Mouse (Mus musculus): ENCODE data around the gene Lypd1. TPM values are rescaled to one million over a fixed set of nuclear protein-coding genes. Genes with fewer than 3 reads are reported as not detected.
A peak's percentile ranks its signal among the peaks of the same experiment; 100 is the strongest.

Gene Lypd1
- total and polyA plus RNA-seq, 2 experiments from 2014 or later, result 90.7 to 94.9 TPM

GRCm38 (mm10) chr1:125870056-125870455 is 42.8 kb downstream of the Lypd1 start:
- no peaks in the 10 kb centered on the region for H3K27me3 ChIP-seq (ENCODE audit: insufficient read depth, low read length)
- no peak for DNase-seq (ENCODE audit: low spot score)
- 22% methylated on average over 7 of the region's 7 CpGs for WGBS

GRCm38 (mm10) chr1:125858631-125859030 is 54.3 kb downstream of the Lypd1 start:
- H3K27me3 ChIP-seq (ENCODE audit: insufficient read depth, low read length), result no peaks in the 10 kb centered on the region
- H3K4me3 ChIP-seq (ENCODE audit: low read length), result no peak overlapping the region
- DNase-seq (ENCODE audit: low spot score) (no peak), ATAC-seq (no peak)
- H3K4me2 ChIP-seq (ENCODE audit: low read depth, low read length), result no peak overlapping the region
- no peak overlapping the region for H3K27ac ChIP-seq
- WGBS, result 62% methylated on average over 5 of the region's 5 CpGs
- no peaks in the 10 kb centered on the region for H3K9me3 ChIP-seq (ENCODE audit: low read length)
- H3K9ac ChIP-seq (replicated peaks; ENCODE audit: low read length), result no peak overlapping the region
- no peaks in the 10 kb centered on the region for H3K4me1 ChIP-seq (ENCODE audit: insufficient read depth, low read length)
- no peaks in the 10 kb centered on the region for H3K36me3 ChIP-seq (ENCODE audit: insufficient read depth, low read length)
- TF ChIP-seq CTCF (IDR thresholded peaks at IDR 0.05; ENCODE audit: low read depth), result no peak

More at GRCm38 (mm10) chr1:125870056-125870455, 42.8 kb downstream of the Lypd1 start:
- Histone ChIP-seq H3K36me3 (ENCODE audit: insufficient read depth, low read length) (no peaks in the 10 kb centered on the region), H3K4me1 (ENCODE audit: insufficient read depth, low read length) (no peaks in the 10 kb centered on the region), H3K4me2 (ENCODE audit: low read depth, low read length) (no peak overlapping the region), H3K9me3 (ENCODE audit: low read length) (no peaks in the 10 kb centered on the region), H3K4me3 (ENCODE audit: low read length) (no peak overlapping the region), H3K9ac (replicated peaks; ENCODE audit: low read length) (no peak overlapping the region), H3K27ac (no peak overlapping the region)
- no peak for TF ChIP-seq CTCF (IDR thresholded peaks at IDR 0.05; ENCODE audit: low read depth)
- ATAC-seq, result no peak

- Histone ChIP-seq H3K9ac (replicated peaks; ENCODE audit: low read length) (no peak overlapping the region), H3K27ac (no peak overlapping the region), H3K27me3 (ENCODE audit: insufficient read depth, low read length) (no peaks in the 10 kb centered on the region), H3K36me3 (ENCODE audit: insufficient read depth, low read length) (no peaks in the 10 kb centered on the region), H3K4me3 (ENCODE audit: low read length) (no peak overlapping the region), H3K4me2 (ENCODE audit: low read depth, low read length) (no peak overlapping the region), H3K9me3 (ENCODE audit: low read length) (no peaks in the 10 kb centered on the region), H3K4me1 (ENCODE audit: insufficient read depth, low read length) (no peaks in the 10 kb centered on the region)
- ATAC-seq (no peak), DNase-seq (ENCODE audit: low spot score) (peak; percentile 8)
- no peak for TF ChIP-seq CTCF (IDR thresholded peaks at IDR 0.05; ENCODE audit: low read depth)
- 15% methylated on average over 5 of the region's 5 CpGs for WGBS
Observed at GRCm38 (mm10) chr1:125854646-125855045, 58.3 kb downstream of the Lypd1 start.

- ATAC-seq, result peak; percentile 73
- no peaks in the 10 kb centered on the region for H3K27me3 ChIP-seq (ENCODE audit: insufficient read depth, low read length)
- H3K4me1 ChIP-seq (ENCODE audit: insufficient read depth, low read length), result 0 out of 2 replicates have a peak, but pooled peaks cover 3% of the 10 kb centered on the region
- no peak for TF ChIP-seq CTCF (IDR thresholded peaks at IDR 0.05; ENCODE audit: low read depth)
- no peak overlapping the region for H3K4me2 ChIP-seq (ENCODE audit: low read depth, low read length)
- peak overlapping the region; percentile 36; the same call in 1 of the 2 replicates for H3K27ac ChIP-seq
- no peak overlapping the region for H3K9ac ChIP-seq (replicated peaks; ENCODE audit: low read length)
- no peaks in the 10 kb centered on the region for H3K9me3 ChIP-seq (ENCODE audit: low read length)
- no peaks in the 10 kb centered on the region for H3K36me3 ChIP-seq (ENCODE audit: insufficient read depth, low read length)
- H3K4me3 ChIP-seq (ENCODE audit: low read length), result no peak overlapping the region
- peak; percentile 71 for DNase-seq (ENCODE audit: low spot score)
- WGBS, result 29% methylated on average over 13 of the region's 13 CpGs
Observed at GRCm38 (mm10) chr1:125839746-125840392, 73.0 kb downstream of the Lypd1 start.

- 44% methylated on average over 1 of the region's 1 CpGs for WGBS
- Histone ChIP-seq H3K4me2 (ENCODE audit: low read depth, low read length) (no peak overlapping the region), H3K27ac (no peak overlapping the region), H3K4me3 (ENCODE audit: low read length) (no peak overlapping the region), H3K36me3 (ENCODE audit: insufficient read depth, low read length) (no peaks in the 10 kb centered on the region), H3K9ac (replicated peaks; ENCODE audit: low read length) (no peak overlapping the region), H3K9me3 (ENCODE audit: low read length) (no peaks in the 10 kb centered on the region), H3K27me3 (ENCODE audit: insufficient read depth, low read length) (no peaks in the 10 kb centered on the region), H3K4me1 (ENCODE audit: insufficient read depth, low read length) (0 out of 2 replicates have a peak, but pooled peaks cover 3% of the 10 kb centered on the region)
- TF ChIP-seq CTCF (IDR thresholded peaks at IDR 0.05; ENCODE audit: low read depth), result no peak
- ATAC-seq (no peak), DNase-seq (ENCODE audit: low spot score) (no peak)
Observed at GRCm38 (mm10) chr1:125837507-125837906, 75.4 kb downstream of the Lypd1 start.

GRCm38 (mm10) chr1:125823611-125824010 is 89.3 kb downstream of the Lypd1 start:
- Histone ChIP-seq H3K36me3 (ENCODE audit: insufficient read depth, low read length) (no peaks in the 10 kb centered on the region), H3K9ac (replicated peaks; ENCODE audit: low read length) (no peak overlapping the region), H3K9me3 (ENCODE audit: low read length) (no peaks in the 10 kb centered on the region), H3K27me3 (ENCODE audit: insufficient read depth, low read length) (no peaks in the 10 kb centered on the region), H3K4me1 (ENCODE audit: insufficient read depth, low read length) (no peaks in the 10 kb centered on the region), H3K4me3 (ENCODE audit: low read length) (no peak overlapping the region), H3K27ac (no peak overlapping the region), H3K4me2 (ENCODE audit: low read depth, low read length) (no peak overlapping the region)
- no peak for TF ChIP-seq CTCF (IDR thresholded peaks at IDR 0.05; ENCODE audit: low read depth)
- WGBS, result 73% methylated on average over 4 of the region's 4 CpGs
- no peak for DNase-seq (ENCODE audit: low spot score)
- no peak for ATAC-seq

- Histone ChIP-seq H3K4me2 (ENCODE audit: low read depth, low read length) (no peak overlapping the region), H3K4me3 (ENCODE audit: low read length) (no peak overlapping the region), H3K36me3 (ENCODE audit: insufficient read depth, low read length) (no peaks in the 10 kb centered on the region), H3K9ac (replicated peaks; ENCODE audit: low read length) (no peak overlapping the region), H3K9me3 (ENCODE audit: low read length) (no peaks in the 10 kb centered on the region), H3K27ac (no peak overlapping the region), H3K4me1 (ENCODE audit: insufficient read depth, low read length) (no peaks in the 10 kb centered on the region), H3K27me3 (ENCODE audit: insufficient read depth, low read length) (no peaks in the 10 kb centered on the region)
- 53% methylated on average over 7 of the region's 7 CpGs for WGBS
- no peak for TF ChIP-seq CTCF (IDR thresholded peaks at IDR 0.05; ENCODE audit: low read depth)
- ATAC-seq (no peak), DNase-seq (ENCODE audit: low spot score) (no peak)
Observed at GRCm38 (mm10) chr1:125821101-125821500, 91.8 kb downstream of the Lypd1 start.

Other genes with a start within 250 kb of the Lypd1 start
- gene Gpr39, start 236.1 kb downstream of the Lypd1 start, total RNA-seq (2014; rRNA removed), result 0.21 TPM in 1 of 2 replicates, not detected in the other
- gene Gpr39, start 236.1 kb downstream of the Lypd1 start, polyA plus RNA-seq (2015; fragmentation: Nextera tagmentation; extraction: Ambion mirVana), result 0.08 and 0.24 TPM in 2 replicates